Mouse (Mus musculus) midbrain, embryonic 13.5 days (tissue): ENCODE results near the gene Ispd. TPM values are rescaled to one million over a fixed set of nuclear protein-coding genes. Genes with fewer than 3 reads are reported as not detected.

Experiments
- ATAC-seq: fragments of 200-750 bp; cut with Nextera tagmentation; 2 replicates; pipeline ENCODE4 v1.8.0; 2017; ENCODE audit warnings: mild to moderate bottlenecking, moderate TSS enrichment, moderate library complexity
- H3K27ac ChIP-seq: fragments of 300-500 bp; sonication (generic); 2 replicates; pipeline ENCODE4 v1.5.1; 2015; ENCODE audit warnings: inconsistent platforms, mild to moderate bottlenecking, moderate library complexity
- H3K27me3 ChIP-seq: fragments of 300-500 bp; sonication (generic); 2 replicates; pipeline ENCODE4 v1.6.1; 2015; ENCODE audit warnings: mild to moderate bottlenecking, inconsistent platforms
- H3K36me3 ChIP-seq: fragments of 300-500 bp; sonication (generic); 2 replicates; pipeline ENCODE4 v1.6.1; 2015; ENCODE audit warnings: mild to moderate bottlenecking, inconsistent platforms
- H3K4me1 ChIP-seq: fragments of 300-500 bp; sonication (generic); replicated peaks from 2 replicates; pipeline ENCODE4 v1.6.1; 2015; ENCODE audit warnings: inconsistent platforms
- H3K4me2 ChIP-seq: fragments of 300-500 bp; sonication (generic); replicated peaks from 2 replicates; pipeline ENCODE4 v1.6.1; 2015; ENCODE audit warnings: moderate library complexity, mild to moderate bottlenecking, inconsistent platforms
- H3K4me3 ChIP-seq: fragments of 300-500 bp; sonication (generic); replicated peaks from 2 replicates; pipeline ENCODE4 v1.5.1; 2015; ENCODE audit warnings: mild to moderate bottlenecking, inconsistent platforms
- H3K9ac ChIP-seq: fragments of 300-500 bp; sonication (generic); replicated peaks from 2 replicates; pipeline ENCODE4 v1.6.1; 2015; ENCODE audit warnings: mild to moderate bottlenecking, inconsistent platforms
- H3K9me3 ChIP-seq: fragments of 300-500 bp; sonication (generic); 2 replicates; pipeline ENCODE4 v1.6.1; 2016; ENCODE audit warnings: mild to moderate bottlenecking, inconsistent platforms
- WGBS: fragments of 180-500 bp; shearing (Covaris S2); methylation state at CpG from one replicate; pipeline ENCODE4 v1.1.7; 2015; 5-methylcytosine and 5-hydroxymethylcytosine counted together
- polyA plus RNA-seq: library from polyadenylated mRNA; unstranded; fragments of >200 nt; fragmentation: Nextera tagmentation; extraction: Ambion mirVana; gene quantifications from 2 replicates; pipeline ENCODE4 v1.2.1, GENCODE M21; 2015

The Ispd gene
- polyA plus RNA-seq, 1 experiment from 2014 or later, result 10.9 TPM

GRCm38 (mm10) chr12:36475269-36475668, 94.0 kb downstream of the Ispd start:
- no peaks in the 10 kb centered on the region for H3K36me3 ChIP-seq
- H3K9me3 ChIP-seq, result no peaks in the 10 kb centered on the region
- H3K4me1 ChIP-seq, result no peaks in the 10 kb centered on the region
- H3K27ac ChIP-seq, result no peak overlapping the region
- 83% methylated on average over 4 of the region's 4 CpGs for WGBS
- no peak overlapping the region for H3K9ac ChIP-seq
- no peak overlapping the region for H3K4me2 ChIP-seq
- no peak overlapping the region for H3K4me3 ChIP-seq
- H3K27me3 ChIP-seq, result no peaks in the 10 kb centered on the region
- ATAC-seq, result no peak

- H3K4me3 ChIP-seq, result no peak overlapping the region
- no peaks in the 10 kb centered on the region for H3K27me3 ChIP-seq
- no peaks in the 10 kb centered on the region for H3K9me3 ChIP-seq
- ATAC-seq, result no peak
- no peak overlapping the region for H3K27ac ChIP-seq
- no peaks in the 10 kb centered on the region for H3K4me1 ChIP-seq
- 69% methylated on average over 5 of the region's 5 CpGs for WGBS
- H3K36me3 ChIP-seq, result no peaks in the 10 kb centered on the region
- H3K4me2 ChIP-seq, result no peak overlapping the region
- no peak overlapping the region for H3K9ac ChIP-seq
These were observed 95.2 kb downstream of the Ispd start for GRCm38 (mm10) chr12:36476476-36476875.

- Histone ChIP-seq H3K4me3 (no peak overlapping the region), H3K4me1 (no peaks in the 10 kb centered on the region), H3K27me3 (no peaks in the 10 kb centered on the region), H3K4me2 (no peak overlapping the region), H3K9me3 (no peaks in the 10 kb centered on the region), H3K27ac (no peak overlapping the region), H3K9ac (no peak overlapping the region), H3K36me3 (no peaks in the 10 kb centered on the region)
- ATAC-seq, result no peak
- WGBS, result 81% methylated on average over 6 of the region's 6 CpGs
These were observed 96.3 kb downstream of the Ispd start for GRCm38 (mm10) chr12:36477501-36477900.

GRCm38 (mm10) chr12:36477926-36478325, 96.7 kb downstream of the Ispd start:
- Histone ChIP-seq H3K9me3 (no peaks in the 10 kb centered on the region), H3K4me2 (no peak overlapping the region), H3K36me3 (no peaks in the 10 kb centered on the region), H3K4me1 (no peaks in the 10 kb centered on the region), H3K4me3 (no peak overlapping the region), H3K27ac (no peak overlapping the region), H3K27me3 (no peaks in the 10 kb centered on the region), H3K9ac (no peak overlapping the region)
- ATAC-seq, result no peak
- 91% methylated on average over 3 of the region's 3 CpGs for WGBS

GRCm38 (mm10) chr12:36481742-36482141, 100.5 kb downstream of the Ispd start:
- H3K4me2 ChIP-seq, result no peak overlapping the region
- no peak overlapping the region for H3K9ac ChIP-seq
- H3K27ac ChIP-seq, result no peak overlapping the region
- H3K4me3 ChIP-seq, result no peak overlapping the region
- no peak for ATAC-seq
- no peaks in the 10 kb centered on the region for H3K4me1 ChIP-seq
- H3K9me3 ChIP-seq, result no peaks in the 10 kb centered on the region
- WGBS, result 95% methylated on average over 3 of the region's 3 CpGs
- no peaks in the 10 kb centered on the region for H3K36me3 ChIP-seq
- no peaks in the 10 kb centered on the region for H3K27me3 ChIP-seq

GRCm38 (mm10) chr12:36483346-36483745, 102.1 kb downstream of the Ispd start:
- H3K4me3 ChIP-seq, result no peak overlapping the region
- ATAC-seq, result no peak
- H3K4me1 ChIP-seq, result no peaks in the 10 kb centered on the region
- H3K4me2 ChIP-seq, result no peak overlapping the region
- no peaks in the 10 kb centered on the region for H3K36me3 ChIP-seq
- H3K27ac ChIP-seq, result no peak overlapping the region
- no peaks in the 10 kb centered on the region for H3K9me3 ChIP-seq
- H3K9ac ChIP-seq, result no peak overlapping the region
- no peaks in the 10 kb centered on the region for H3K27me3 ChIP-seq
- 57% methylated on average over 2 of the region's 2 CpGs for WGBS

- no peak overlapping the region for H3K4me3 ChIP-seq
These were observed 116.3 kb downstream of the Ispd start for GRCm38 (mm10) chr12:36497565-36497964.

GRCm38 (mm10) chr12:36507111-36507903, 126.1 kb downstream of the Ispd start:
- no peak overlapping the region for H3K4me3 ChIP-seq
- no peaks in the 10 kb centered on the region for H3K9me3 ChIP-seq
- no peak overlapping the region for H3K4me2 ChIP-seq
- ATAC-seq, result peak; percentile 70
- no peaks in the 10 kb centered on the region for H3K36me3 ChIP-seq
- no peaks in the 10 kb centered on the region for H3K27me3 ChIP-seq
- WGBS, result 61% methylated on average over 7 of the region's 7 CpGs
- no peak overlapping the region for H3K9ac ChIP-seq
- H3K27ac ChIP-seq, result no peak overlapping the region
- H3K4me1 ChIP-seq, result 0 out of 2 replicates have a peak, but pooled peaks cover 6% of the 10 kb centered on the region

More at GRCm38 (mm10) chr12:36497565-36497964, 116.3 kb downstream of the Ispd start:
- H3K4me1 ChIP-seq, result no peaks in the 10 kb centered on the region
- no peaks in the 10 kb centered on the region for H3K9me3 ChIP-seq
- no peaks in the 10 kb centered on the region for H3K27me3 ChIP-seq
- H3K27ac ChIP-seq, result no peak overlapping the region
- 92% methylated on average over 3 of the region's 3 CpGs for WGBS
- no peak overlapping the region for H3K4me2 ChIP-seq
- no peaks in the 10 kb centered on the region for H3K36me3 ChIP-seq
- H3K9ac ChIP-seq, result no peak overlapping the region
- ATAC-seq, result no peak

- no peak for ATAC-seq
- WGBS, result 85% methylated on average over 10 of the region's 10 CpGs
- no peak overlapping the region for H3K9ac ChIP-seq
These were observed 128.8 kb downstream of the Ispd start for GRCm38 (mm10) chr12:36509954-36510642.

GRCm38 (mm10) chr12:36521774-36522173, 140.5 kb downstream of the Ispd start:
- ATAC-seq, result no peak
- H3K4me3 ChIP-seq, result no peak overlapping the region
- WGBS, result 96% methylated on average over 2 of the region's 2 CpGs

More at GRCm38 (mm10) chr12:36509954-36510642, 128.8 kb downstream of the Ispd start:
- Histone ChIP-seq H3K9me3 (no peaks in the 10 kb centered on the region), H3K27me3 (no peaks in the 10 kb centered on the region), H3K27ac (no peak overlapping the region), H3K4me3 (no peak overlapping the region), H3K4me2 (no peak overlapping the region), H3K36me3 (no peaks in the 10 kb centered on the region), H3K4me1 (0 out of 2 replicates have a peak, but pooled peaks cover 6% of the 10 kb centered on the region)

GRCm38 (mm10) chr12:36523515-36523914, 142.3 kb downstream of the Ispd start:
- Histone ChIP-seq H3K4me1 (no peaks in the 10 kb centered on the region), H3K36me3 (no peaks in the 10 kb centered on the region), H3K4me2 (no peak overlapping the region), H3K27me3 (no peaks in the 10 kb centered on the region), H3K9ac (no peak overlapping the region), H3K27ac (no peak overlapping the region), H3K9me3 (no peaks in the 10 kb centered on the region), H3K4me3 (no peak overlapping the region)
- WGBS, result 86% methylated on average over 2 of the region's 2 CpGs
- ATAC-seq, result no peak

More at GRCm38 (mm10) chr12:36521774-36522173, 140.5 kb downstream of the Ispd start:
- H3K36me3 ChIP-seq, result no peaks in the 10 kb centered on the region
- H3K4me2 ChIP-seq, result no peak overlapping the region
- no peaks in the 10 kb centered on the region for H3K9me3 ChIP-seq
- H3K27me3 ChIP-seq, result no peaks in the 10 kb centered on the region
- H3K4me1 ChIP-seq, result no peaks in the 10 kb centered on the region
- H3K9ac ChIP-seq, result no peak overlapping the region
- H3K27ac ChIP-seq, result no peak overlapping the region

GRCm38 (mm10) chr12:36530920-36531319, 149.7 kb downstream of the Ispd start:
- no peaks in the 10 kb centered on the region for H3K4me1 ChIP-seq
- ATAC-seq, result no peak
- no peak overlapping the region for H3K9ac ChIP-seq
- no peak overlapping the region for H3K4me3 ChIP-seq
- 56% methylated on average over 2 of the region's 2 CpGs for WGBS
- H3K27me3 ChIP-seq, result no peaks in the 10 kb centered on the region
- H3K36me3 ChIP-seq, result no peaks in the 10 kb centered on the region
- no peak overlapping the region for H3K4me2 ChIP-seq
- H3K9me3 ChIP-seq, result no peaks in the 10 kb centered on the region
- H3K27ac ChIP-seq, result no peak overlapping the region
